In genomic region chr3:145576482-145576822, GRCm38 (mm10) we compare ENCODE assay signal across 8 mouse cellular contexts. TPM values are rescaled to one million over a fixed set of nuclear protein-coding genes. Genes with fewer than 3 reads are reported as not detected.
DNase-seq lines count a peak whose midpoint lies in the region; ATAC-seq lines count a peak whose summit lies in the region.

No protein-coding gene starts in this region.

- 1% methylated on average over 11 of the region's 11 CpGs for WGBS in lung, embryonic 16.5 days
- under 1% methylated on average over 11 of the region's 11 CpGs for WGBS in forebrain, embryonic 10.5 days
- under 1% methylated on average over 11 of the region's 11 CpGs for WGBS in liver, embryonic 11.5 days
- under 1% methylated on average over 11 of the region's 11 CpGs for whole genome bisulfite sequencing in stomach, embryonic 15.5 days

- H3K4me3 ChIP-seq in lung, embryonic 16.5 days (ENCODE audit: low read length) = peak overlapping the region; percentile 93
- peak overlapping the region; percentile 82 for H3K4me3 ChIP-seq in forebrain, embryonic 10.5 days
- peak overlapping the region; percentile 84 for H3K4me3 ChIP-seq in liver, embryonic 11.5 days (ENCODE audit: low read depth, low read length)
- H3K4me3 ChIP-seq in stomach, embryonic 15.5 days (replicated peaks) = peak overlapping the region; percentile 87

- DNase-seq in lung, postnatal 25 days (ENCODE audit: low spot score) = no peak
- DNase-seq in forebrain, embryonic 10.5 days (ENCODE audit: extremely low spot score, low spot score) = no peak
- no peak for DNase-seq in liver, embryonic 11.5 days (ENCODE audit: low spot score)
- no peak for DNase-seq in gastrocnemius, adult 8-10 months (ENCODE audit: low spot score in 2 of 2)
- no peak for DNase-seq in testis, postnatal 14 days (ENCODE audit: low spot score)

- H3K4me1 ChIP-seq in lung, embryonic 16.5 days (replicated peaks; ENCODE audit: control insufficient read depth, insufficient read depth, low read length) = peaks cover 11% of the 10 kb centered on the region
- peaks cover 14% of the 10 kb centered on the region for H3K4me1 ChIP-seq in forebrain, embryonic 10.5 days
- H3K4me1 ChIP-seq in liver, embryonic 11.5 days (replicated peaks; ENCODE audit: control insufficient read depth, insufficient read depth, low read length) = peaks cover 10% of the 10 kb centered on the region
- peaks cover 7% of the 10 kb centered on the region for H3K4me1 ChIP-seq in stomach, embryonic 15.5 days

- no peaks in the 10 kb centered on the region for H3K9me3 ChIP-seq in lung, embryonic 16.5 days (ENCODE audit: control insufficient read depth, low read length)
- no peaks in the 10 kb centered on the region for H3K9me3 ChIP-seq in forebrain, embryonic 10.5 days
- no peaks in the 10 kb centered on the region for H3K9me3 ChIP-seq in liver, embryonic 11.5 days (ENCODE audit: control insufficient read depth, low read length)
- H3K9me3 ChIP-seq in stomach, embryonic 15.5 days = no peaks in the 10 kb centered on the region

- peaks cover 16% of the 10 kb centered on the region for H3K36me3 ChIP-seq in lung, embryonic 16.5 days (ENCODE audit: control insufficient read depth, insufficient read depth, low read length)
- H3K36me3 ChIP-seq in forebrain, embryonic 10.5 days (replicated peaks) = peaks cover 40% of the 10 kb centered on the region
- H3K36me3 ChIP-seq in liver, embryonic 11.5 days (ENCODE audit: control insufficient read depth, insufficient read depth, low read length) = peaks cover 18% of the 10 kb centered on the region
- peaks cover 15% of the 10 kb centered on the region for H3K36me3 ChIP-seq in stomach, embryonic 15.5 days

- peak overlapping the region; percentile 47; the same call in 1 of the 2 replicates for H3K27ac ChIP-seq in lung, embryonic 16.5 days (ENCODE audit: low read length)
- H3K27ac ChIP-seq in forebrain, embryonic 10.5 days = peak overlapping the region; percentile 84
- H3K27ac ChIP-seq in liver, embryonic 11.5 days (ENCODE audit: low read depth, low read length) = no peak overlapping the region
- H3K27ac ChIP-seq in stomach, embryonic 15.5 days = peak overlapping the region; percentile 75

- no peaks in the 10 kb centered on the region for H3K27me3 ChIP-seq in lung, embryonic 16.5 days (ENCODE audit: control insufficient read depth, insufficient read depth, low read depth, low read length)
- no peaks in the 10 kb centered on the region for H3K27me3 ChIP-seq in forebrain, embryonic 10.5 days (ENCODE audit: poor library complexity, severe bottlenecking)
- H3K27me3 ChIP-seq in liver, embryonic 11.5 days (replicated peaks; ENCODE audit: control insufficient read depth, insufficient read depth, low read length) = no peaks in the 10 kb centered on the region
- no peaks in the 10 kb centered on the region for H3K27me3 ChIP-seq in stomach, embryonic 15.5 days (replicated peaks)

- H3K4me2 ChIP-seq in lung, embryonic 16.5 days (ENCODE audit: low read depth, low read length) = peak overlapping the region; percentile 73
- H3K4me2 ChIP-seq in liver, embryonic 11.5 days = peak overlapping the region; percentile 88
- peak overlapping the region; percentile 86 for H3K4me2 ChIP-seq in stomach, embryonic 15.5 days

- H3K9ac ChIP-seq in lung, embryonic 16.5 days (ENCODE audit: low read length) = peak overlapping the region; percentile 80
- peak overlapping the region; percentile 75 for H3K9ac ChIP-seq in liver, embryonic 11.5 days (ENCODE audit: low read depth, low read length)
- H3K9ac ChIP-seq in stomach, embryonic 15.5 days = peak overlapping the region; percentile 77

- ATAC-seq in lung, embryonic 16.5 days (ENCODE audit: low read depth) = no peak
- peak; percentile 66; the same call in 1 of the 2 replicates for ATAC-seq in liver, embryonic 11.5 days (replicated peaks; ENCODE audit: low FRiP score)
- ATAC-seq in stomach, embryonic 15.5 days (ENCODE audit: insufficient read depth, low FRiP score, low read depth) = peak; percentile 59; the same call in 1 of the 2 replicates
- no peak; the same call in 1 of the 2 replicates for ATAC-seq in granulocyte monocyte progenitor cell, adult 5-6 weeks (replicated peaks; ENCODE audit: poor library complexity, severe bottlenecking)

RNA-seq across cellular contexts. Expression of gene Znhit6, which starts 0.4 kb away (rescaled TPM):
- 25.9 and 27.9 TPM in 2 replicates for polyA plus RNA-seq in lung, embryonic 16.5 days (2015; fragmentation: Nextera tagmentation; extraction: Ambion mirVana)
- polyA plus RNA-seq in forebrain, embryonic 10.5 days (2016; fragmentation: Nextera tagmentation; extraction: Ambion mirVana) = 49.9 and 56.8 TPM in 2 replicates
- 36.0 and 38.5 TPM in 2 replicates for polyA plus RNA-seq in liver, embryonic 11.5 days (2014; fragmentation: Nextera tagmentation; extraction: Ambion mirVana)
- polyA plus RNA-seq in stomach, embryonic 15.5 days (2015; fragmentation: Nextera tagmentation; extraction: Ambion mirVana) = 29.8 and 30.2 TPM in 2 replicates
- total RNA-seq in gastrocnemius, adult 8-10 months (2022) = 10 to 100 TPM; 11.3 to 15.9 (median 14.8) TPM
- total RNA-seq in granulocyte monocyte progenitor cell, adult 5-6 weeks (2014; fragmentation: Nextera tagmentation) = 30.4 and 30.9 TPM in 2 replicates
- 25.6 and 30.2 TPM in 2 replicates for total RNA-seq in granulocyte monocyte progenitor cell, adult 5-6 weeks (2017)

Comparison
In these comparisons a context has a peak if more than half of its experiments do, and no peak if none do; other contexts are left out.
1. ATAC-seq: peak in liver, embryonic 11.5 days (single experiment) and stomach, embryonic 15.5 days (single experiment); none in lung, embryonic 16.5 days (single experiment) and granulocyte monocyte progenitor cell, adult 5-6 weeks (single experiment).
2. Peak in every context shown above with its lines, with median percentiles within 50 percentile points of each other: H3K4me2 ChIP-seq, H3K4me3 ChIP-seq and H3K9ac ChIP-seq.